Mouse (Mus musculus): ENCODE measurements at regions not wholly inside any gene's neighbourhood (a gene's known extent, or its start where the extent isn't known, plus 50 kb on each side); places are given as distances from the start of the nearest gene placed in this dataset.

DNA sequence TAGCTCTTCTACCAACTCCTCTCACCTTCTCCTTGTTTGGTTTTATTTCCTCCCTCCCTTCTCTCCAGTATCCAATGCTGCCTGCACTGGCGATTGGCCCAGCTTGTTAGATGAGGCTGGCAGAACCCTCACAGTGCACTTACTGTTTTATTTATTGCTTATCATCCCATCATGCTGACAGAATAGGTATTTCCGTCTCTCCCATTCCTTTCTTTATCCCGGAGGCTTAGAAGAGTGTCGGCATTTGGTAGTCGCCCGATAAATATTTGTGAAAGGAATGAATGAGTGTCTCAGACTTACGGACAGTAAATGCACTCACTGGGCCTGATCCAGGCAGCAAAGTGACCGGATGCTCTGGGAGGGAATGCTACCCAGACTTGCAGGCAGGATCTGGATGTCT is 123.8 kb upstream of the Sh3bp4 start:
- Histone ChIP-seq H3K27ac (replicated peaks; ENCODE audit: low read depth, low read length) (no peak overlapping the region), H3K4me1 (ENCODE audit: control insufficient read depth, insufficient read depth, insufficient read length, low read length) (no peaks in the 10 kb centered on the region), H3K4me3 (ENCODE audit: insufficient read depth, low read depth, low read length) (no peak overlapping the region)

DNA sequence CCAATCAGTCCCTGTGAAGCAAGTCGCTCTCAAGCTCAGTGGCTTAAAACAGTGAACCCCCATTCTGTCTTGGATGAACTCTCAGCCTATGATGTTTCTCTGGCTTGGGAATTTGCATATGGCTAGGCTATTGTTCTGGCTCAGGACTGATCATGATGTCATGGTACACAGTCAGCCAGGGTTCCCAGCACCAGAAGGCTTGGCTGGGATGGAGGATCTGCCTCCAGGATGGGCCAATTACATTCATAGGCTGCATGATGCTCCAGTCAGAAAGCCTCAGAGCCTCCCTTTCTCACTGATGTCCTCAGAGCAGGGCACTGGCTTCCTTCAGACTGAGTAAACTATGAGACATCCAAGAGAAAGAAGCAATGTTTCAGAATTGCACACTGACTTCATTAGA is 120.3 kb upstream of the Sh3bp4 start:
- H3K27ac ChIP-seq (replicated peaks; ENCODE audit: low read depth, low read length), result no peak overlapping the region
- no peak overlapping the region for H3K4me3 ChIP-seq (ENCODE audit: insufficient read depth, low read depth, low read length)
- no peaks in the 10 kb centered on the region for H3K4me1 ChIP-seq (ENCODE audit: control insufficient read depth, insufficient read depth, insufficient read length, low read length)

DNA sequence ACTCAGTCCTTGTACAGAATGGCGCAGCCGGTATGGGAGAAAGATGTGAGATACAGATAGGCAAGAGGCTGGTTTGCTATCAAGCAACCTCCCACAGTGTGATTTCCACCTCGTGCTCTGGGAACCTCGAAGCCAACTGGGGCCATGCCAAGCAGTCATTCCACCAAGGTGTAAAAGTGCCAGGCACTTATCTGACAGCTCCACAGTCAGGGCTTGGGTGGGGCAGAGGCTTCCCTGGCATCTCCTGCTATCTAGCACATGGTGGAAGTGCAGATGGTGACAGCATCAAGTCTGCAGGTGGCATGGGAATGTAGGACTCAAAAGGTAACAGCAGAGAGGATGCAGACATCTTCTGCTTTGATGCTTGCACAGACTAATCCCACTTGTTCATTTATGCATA is 116.7 kb upstream of the Sh3bp4 start:
- Histone ChIP-seq H3K27ac (replicated peaks; ENCODE audit: low read depth, low read length) (no peak overlapping the region), H3K4me3 (ENCODE audit: insufficient read depth, low read depth, low read length) (no peak overlapping the region), H3K4me1 (ENCODE audit: control insufficient read depth, insufficient read depth, insufficient read length, low read length) (no peaks in the 10 kb centered on the region)

DNA sequence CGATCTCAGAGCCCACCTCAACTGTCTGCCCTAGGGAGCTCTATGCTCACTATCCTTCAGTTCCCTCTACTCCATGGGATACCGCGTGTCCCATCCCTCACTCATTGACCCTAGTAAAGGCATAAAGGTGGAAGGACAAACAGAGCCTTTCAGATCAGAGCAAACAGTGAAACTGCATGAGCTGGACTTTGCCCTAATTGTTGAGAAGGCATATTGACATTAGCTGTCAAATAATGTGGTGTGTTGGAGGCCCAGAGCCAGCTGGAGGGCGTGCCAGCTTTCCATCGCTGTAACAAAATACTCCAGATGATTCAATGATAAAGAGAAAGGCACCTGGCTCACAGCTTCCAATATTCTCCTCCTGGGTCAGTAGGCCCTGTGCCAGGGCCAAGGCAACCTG is 115.4 kb upstream of the Sh3bp4 start:
- Histone ChIP-seq H3K4me1 (ENCODE audit: control insufficient read depth, insufficient read depth, insufficient read length, low read length) (no peaks in the 10 kb centered on the region), H3K4me3 (ENCODE audit: insufficient read depth, low read depth, low read length) (no peak overlapping the region), H3K27ac (replicated peaks; ENCODE audit: low read depth, low read length) (no peak overlapping the region)

DNA sequence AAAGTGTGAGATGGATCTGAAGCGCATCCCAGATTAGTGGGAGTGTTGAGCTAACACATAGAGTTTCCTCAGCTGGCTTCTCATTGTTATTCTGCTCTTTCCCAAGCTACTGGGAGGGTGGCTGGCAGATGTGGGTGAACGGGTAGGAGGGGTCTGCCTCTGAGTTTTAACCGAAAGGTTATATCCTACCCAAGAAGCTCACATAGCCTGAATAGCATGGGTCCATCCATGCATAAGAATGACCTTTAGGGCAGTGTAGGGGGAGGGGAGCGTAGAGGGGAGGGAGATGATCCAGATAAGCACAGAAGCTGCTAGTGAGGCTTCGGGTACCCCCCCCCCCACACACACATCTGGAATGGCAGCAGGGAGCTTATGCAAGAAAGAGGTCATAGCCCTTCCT is 113.2 kb upstream of the Sh3bp4 start:
- Histone ChIP-seq H3K4me1 (ENCODE audit: control insufficient read depth, insufficient read depth, insufficient read length, low read length) (no peaks in the 10 kb centered on the region), H3K27ac (replicated peaks; ENCODE audit: low read depth, low read length) (no peak overlapping the region), H3K4me3 (ENCODE audit: insufficient read depth, low read depth, low read length) (no peak overlapping the region)

DNA sequence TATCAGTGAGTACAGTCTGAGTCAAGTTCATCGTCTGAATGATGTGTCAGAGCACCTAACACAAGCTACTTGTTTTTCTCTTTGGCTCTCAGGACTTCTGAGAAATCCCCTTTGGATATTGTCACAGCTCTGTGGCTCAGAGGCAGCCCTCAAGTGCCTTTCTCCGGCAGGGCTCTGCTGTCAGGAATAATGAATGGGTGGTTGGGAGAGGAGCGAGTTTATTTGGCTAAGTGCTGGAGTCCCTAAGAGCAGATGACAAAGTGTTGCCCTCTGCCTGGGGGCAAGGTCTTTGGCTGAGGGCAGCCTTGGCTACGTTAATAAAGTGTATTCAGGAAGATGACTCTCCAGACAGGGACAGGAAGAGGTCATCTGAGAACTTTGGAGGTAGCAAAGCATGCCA is 110.5 kb upstream of the Sh3bp4 start:
- Histone ChIP-seq H3K4me1 (ENCODE audit: control insufficient read depth, insufficient read depth, insufficient read length, low read length) (no peaks in the 10 kb centered on the region), H3K4me3 (ENCODE audit: insufficient read depth, low read depth, low read length) (no peak overlapping the region), H3K27ac (replicated peaks; ENCODE audit: low read depth, low read length) (no peak overlapping the region)

DNA sequence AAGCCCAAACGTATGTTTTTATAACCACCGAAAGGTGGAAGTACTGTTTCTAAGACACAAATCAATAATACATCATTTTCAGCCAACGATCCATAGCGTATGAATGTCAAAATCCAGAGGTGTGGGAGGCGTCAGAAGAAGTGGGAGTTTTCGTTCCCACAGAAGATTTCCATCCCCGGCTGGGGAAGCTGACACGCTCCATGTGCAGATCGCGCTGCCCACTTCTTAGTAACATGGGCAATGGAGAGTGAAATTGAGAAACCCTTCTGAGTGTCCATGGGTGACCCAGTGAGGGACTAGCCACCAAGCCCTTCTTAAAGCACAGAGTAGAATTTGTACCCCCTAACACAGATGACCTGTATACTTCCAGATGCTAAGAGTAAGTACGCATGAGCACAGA is 110.1 kb upstream of the Sh3bp4 start:
- no peaks in the 10 kb centered on the region for H3K4me1 ChIP-seq (ENCODE audit: control insufficient read depth, insufficient read depth, insufficient read length, low read length)
- no peak overlapping the region for H3K27ac ChIP-seq (replicated peaks; ENCODE audit: low read depth, low read length)
- no peak overlapping the region for H3K4me3 ChIP-seq (ENCODE audit: insufficient read depth, low read depth, low read length)

DNA sequence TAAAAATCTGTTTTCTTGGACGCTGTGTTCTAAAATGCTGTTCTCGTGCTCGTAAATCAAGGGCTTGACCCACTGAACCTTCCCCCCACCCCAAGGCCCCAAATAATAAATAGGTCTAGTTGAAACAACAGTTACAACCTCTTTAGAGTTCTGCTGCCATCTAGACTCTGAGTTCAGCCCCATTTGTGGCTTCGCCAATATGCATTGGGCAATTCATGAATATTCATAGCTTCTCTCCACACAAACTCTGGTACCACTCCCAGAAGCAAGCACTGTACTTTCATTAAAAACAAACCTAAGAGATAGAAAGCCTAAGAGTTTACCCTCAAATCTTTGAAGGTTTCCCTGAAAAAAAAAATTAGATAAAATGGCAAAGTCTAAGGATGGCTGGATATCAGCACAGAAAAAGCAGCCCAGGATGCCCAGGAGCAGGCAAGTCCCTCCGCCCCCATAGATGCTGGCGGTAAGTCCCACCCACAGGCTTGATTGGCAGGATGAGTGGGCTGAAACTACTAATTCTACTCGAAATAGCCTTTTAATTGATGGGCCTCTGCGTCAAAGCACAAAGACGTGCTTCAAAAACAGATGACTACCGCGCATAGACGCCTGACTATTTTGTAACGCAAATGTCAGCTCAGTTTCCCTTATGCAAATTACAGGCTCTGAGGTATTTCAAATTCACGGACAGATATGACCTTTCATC is 106.0 kb upstream of the Sh3bp4 start:
- no peaks in the 10 kb centered on the region for H3K4me1 ChIP-seq (ENCODE audit: control insufficient read depth, insufficient read depth, insufficient read length, low read length)
- H3K4me3 ChIP-seq (ENCODE audit: insufficient read depth, low read depth, low read length), result no peak overlapping the region
- H3K27ac ChIP-seq (replicated peaks; ENCODE audit: low read depth, low read length), result no peak overlapping the region

DNA sequence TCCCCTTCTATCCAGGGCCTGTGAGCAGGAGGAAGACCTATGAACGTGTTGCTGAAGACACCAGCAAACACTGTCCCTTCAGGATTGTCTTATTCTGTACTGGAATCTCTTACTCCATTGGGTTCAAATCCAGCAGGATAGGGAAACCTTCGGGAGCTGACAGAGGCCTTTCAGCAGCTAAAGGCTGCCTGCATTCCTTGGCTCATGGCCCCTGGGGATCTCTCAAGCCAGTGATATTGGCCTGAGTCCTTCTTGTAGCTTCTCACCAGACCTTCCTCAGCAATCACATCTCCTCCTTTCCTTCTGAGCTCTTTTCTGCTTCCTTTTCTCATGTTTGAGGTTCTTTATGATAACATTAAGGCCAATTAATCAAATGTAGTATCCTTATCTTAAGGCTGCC is 103.8 kb upstream of the Sh3bp4 start:
- Histone ChIP-seq H3K4me1 (ENCODE audit: control insufficient read depth, insufficient read depth, insufficient read length, low read length) (no peaks in the 10 kb centered on the region), H3K27ac (replicated peaks; ENCODE audit: low read depth, low read length) (no peak overlapping the region), H3K4me3 (ENCODE audit: insufficient read depth, low read depth, low read length) (no peak overlapping the region)

DNA sequence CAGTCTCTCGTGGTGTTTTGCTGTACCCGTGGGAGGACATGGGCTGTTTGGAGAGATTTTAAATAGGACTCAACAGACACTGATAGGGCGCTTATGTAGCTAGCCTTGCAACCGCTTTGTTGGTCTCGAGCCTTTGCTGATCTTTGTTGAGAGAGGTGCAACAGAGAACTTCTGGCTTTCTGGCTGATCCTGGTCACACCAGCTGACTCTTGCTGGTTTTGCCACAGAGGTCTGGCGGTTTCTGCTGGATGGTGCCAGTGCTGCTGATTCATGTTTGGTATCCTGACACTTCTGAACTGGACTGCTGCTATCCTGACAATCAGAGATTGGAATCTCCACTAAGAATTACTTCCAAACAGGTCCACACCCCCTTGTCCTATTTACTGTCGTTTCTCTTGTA is 102.1 kb upstream of the Sh3bp4 start:
- H3K4me3 ChIP-seq (ENCODE audit: insufficient read depth, low read depth, low read length), result no peak overlapping the region
- H3K27ac ChIP-seq (replicated peaks; ENCODE audit: low read depth, low read length), result no peak overlapping the region
- no peaks in the 10 kb centered on the region for H3K4me1 ChIP-seq (ENCODE audit: control insufficient read depth, insufficient read depth, insufficient read length, low read length)

DNA sequence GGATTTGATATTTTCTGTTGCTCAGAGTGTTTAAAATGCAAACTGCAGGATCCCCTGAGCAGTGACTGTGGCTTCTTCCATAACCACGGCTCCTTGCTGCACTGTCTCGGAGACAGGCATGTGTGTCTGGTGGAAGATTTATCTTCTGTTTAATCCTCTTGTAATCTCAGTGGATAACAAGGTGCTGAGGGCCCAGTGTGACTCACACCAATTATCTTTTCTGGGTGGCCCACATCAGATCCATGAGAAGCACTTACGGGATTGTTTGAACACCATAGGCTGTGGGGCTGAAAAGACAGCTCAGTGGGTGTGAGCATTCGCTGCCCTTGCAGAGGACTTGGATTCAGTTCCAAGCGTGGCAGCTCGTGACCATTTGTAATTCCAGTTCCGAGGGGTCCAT is 101.2 kb upstream of the Sh3bp4 start:
- Histone ChIP-seq H3K4me1 (ENCODE audit: control insufficient read depth, insufficient read depth, insufficient read length, low read length) (no peaks in the 10 kb centered on the region), H3K27ac (replicated peaks; ENCODE audit: low read depth, low read length) (no peak overlapping the region), H3K4me3 (ENCODE audit: insufficient read depth, low read depth, low read length) (no peak overlapping the region)

DNA sequence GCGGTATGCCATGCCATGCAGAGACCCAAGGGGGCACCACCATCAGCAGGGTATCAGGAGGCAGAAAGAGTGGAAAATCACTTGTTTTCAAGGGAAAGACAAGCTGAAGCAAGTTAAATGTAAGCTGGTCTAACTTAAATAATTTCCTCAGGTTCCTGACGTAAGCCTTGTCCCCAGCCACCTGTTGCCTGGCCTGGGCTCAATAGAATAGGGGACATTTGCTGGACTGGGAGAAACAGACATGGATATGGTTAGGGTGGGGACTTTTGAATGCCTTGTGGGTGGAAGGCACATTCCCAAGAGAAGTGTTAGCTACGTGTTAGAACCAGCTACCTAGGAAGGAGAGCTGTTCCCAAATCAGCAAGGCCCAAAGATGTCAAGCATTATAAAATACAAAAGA is 100.6 kb upstream of the Sh3bp4 start:
- Histone ChIP-seq H3K27ac (replicated peaks; ENCODE audit: low read depth, low read length) (no peak overlapping the region), H3K4me1 (ENCODE audit: control insufficient read depth, insufficient read depth, insufficient read length, low read length) (no peaks in the 10 kb centered on the region), H3K4me3 (ENCODE audit: insufficient read depth, low read depth, low read length) (no peak overlapping the region)

DNA sequence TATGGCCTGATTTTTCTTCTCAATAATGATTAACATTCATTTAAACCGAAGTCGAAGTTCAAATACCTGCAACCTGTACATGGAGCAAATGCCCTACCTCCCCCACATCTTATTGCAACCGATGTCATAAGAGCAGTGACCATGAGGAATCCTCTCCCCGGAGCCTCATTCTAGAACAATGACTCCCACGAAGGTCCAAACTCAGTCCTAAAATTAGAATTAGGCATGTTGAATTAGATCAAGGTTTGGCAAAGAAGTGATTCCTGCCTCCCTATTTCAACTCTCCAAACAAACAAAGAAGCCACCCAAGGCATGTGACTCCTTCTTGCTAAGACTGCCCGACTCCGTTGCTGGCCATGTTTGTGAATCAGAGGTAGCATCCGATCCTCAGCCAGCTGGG is 94.1 kb upstream of the Sh3bp4 start:
- H3K4me3 ChIP-seq (ENCODE audit: insufficient read depth, low read depth, low read length), result no peak overlapping the region
- no peak overlapping the region for H3K27ac ChIP-seq (replicated peaks; ENCODE audit: low read depth, low read length)
- no peaks in the 10 kb centered on the region for H3K4me1 ChIP-seq (ENCODE audit: control insufficient read depth, insufficient read depth, insufficient read length, low read length)

DNA sequence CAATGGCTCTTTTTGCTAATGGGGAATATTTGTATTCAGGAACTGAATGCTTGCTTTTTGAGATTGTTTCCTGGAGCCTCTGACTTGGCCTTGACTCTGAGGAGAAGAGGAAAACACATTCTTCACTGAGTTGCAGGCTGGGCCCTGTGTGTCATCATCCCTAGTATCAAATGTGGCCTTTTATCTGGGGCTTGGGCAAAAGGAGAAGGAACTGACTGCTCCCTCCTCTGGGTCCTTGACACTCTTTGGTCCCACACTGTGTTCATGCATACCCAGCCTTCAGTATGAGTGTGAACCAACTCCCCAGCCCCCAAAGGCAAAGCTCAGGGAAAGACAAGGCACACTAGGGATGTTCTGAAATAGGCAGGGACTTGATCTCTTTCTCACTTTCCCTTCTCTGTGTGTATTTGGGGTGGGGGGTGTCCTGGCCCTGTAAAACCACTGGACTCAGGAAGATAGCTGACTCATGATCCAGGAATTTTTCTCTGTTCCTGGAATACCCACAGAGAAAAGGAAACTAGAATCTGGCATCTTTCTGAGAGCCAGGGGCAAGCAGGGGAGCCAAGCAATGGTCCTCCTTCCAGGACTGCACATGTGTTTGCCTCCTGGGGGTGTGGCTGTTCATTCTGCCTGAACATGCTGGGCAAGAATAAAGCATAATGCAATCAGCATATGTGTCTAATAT is 82.1 kb upstream of the Sh3bp4 start:
- no peaks in the 10 kb centered on the region for H3K4me1 ChIP-seq (ENCODE audit: control insufficient read depth, insufficient read depth, insufficient read length, low read length)
- no peak overlapping the region for H3K4me3 ChIP-seq (ENCODE audit: insufficient read depth, low read depth, low read length)
- no peak overlapping the region for H3K27ac ChIP-seq (replicated peaks; ENCODE audit: low read depth, low read length)

DNA sequence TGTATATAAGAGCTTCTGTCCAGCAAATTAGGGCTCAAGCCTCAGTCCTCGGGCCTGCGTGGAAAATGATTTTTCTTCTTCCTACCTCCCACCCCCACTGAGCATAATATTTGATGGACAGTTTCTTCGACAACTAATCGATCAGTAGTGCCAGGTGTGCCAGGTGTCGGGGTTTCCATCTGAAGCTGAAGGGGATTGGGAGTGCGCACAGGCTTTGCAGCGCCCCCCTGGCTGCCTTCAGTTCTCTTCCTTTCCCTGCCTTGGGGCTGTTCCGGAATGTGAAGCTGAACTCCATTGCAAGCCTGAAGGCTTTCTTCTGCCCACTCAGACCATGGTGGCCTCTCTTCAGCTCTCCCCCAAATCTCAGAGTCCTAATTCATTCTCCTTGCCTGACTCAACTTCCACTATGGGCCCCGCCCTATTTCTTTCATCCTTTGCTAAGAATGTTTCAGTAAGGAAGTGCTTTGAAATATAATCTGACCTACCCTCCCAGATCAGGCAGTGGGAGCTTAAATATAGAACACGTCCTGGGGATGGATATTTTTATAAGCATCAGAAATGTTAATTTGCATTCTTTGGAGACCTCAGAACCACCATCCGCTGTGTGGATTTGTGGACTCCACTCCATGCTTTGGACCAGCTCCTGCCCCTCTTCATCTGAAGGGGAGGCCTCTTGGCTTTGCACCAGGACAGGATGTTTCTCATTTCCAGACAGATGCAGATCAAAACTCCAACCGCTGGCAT is 75.5 kb upstream of the Sh3bp4 start:
- Histone ChIP-seq H3K4me1 (ENCODE audit: control insufficient read depth, insufficient read depth, insufficient read length, low read length) (peaks cover 3% of the 10 kb centered on the region; the same call in 1 of the 2 replicates), H3K27ac (replicated peaks; ENCODE audit: low read depth, low read length) (no peak overlapping the region), H3K4me3 (ENCODE audit: insufficient read depth, low read depth, low read length) (no peak overlapping the region)

DNA sequence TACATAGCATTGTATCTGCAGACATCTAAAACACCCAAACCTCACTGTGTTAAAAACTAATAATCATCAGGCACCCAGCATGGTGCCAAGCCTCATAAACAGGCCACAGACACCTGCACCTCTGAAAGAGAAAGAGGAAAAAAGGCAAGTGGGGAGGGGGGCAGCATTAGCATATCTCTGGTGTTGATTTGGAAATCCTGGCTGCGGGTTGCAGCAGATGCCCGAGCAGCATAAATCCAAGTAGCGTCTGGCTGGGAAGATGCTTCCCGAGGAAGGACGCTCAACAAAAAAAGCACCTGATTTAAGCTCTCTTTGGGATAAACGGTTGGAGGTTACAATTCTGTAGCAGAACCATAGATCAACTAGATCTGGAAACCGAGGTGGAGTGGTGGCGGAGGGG is 74.3 kb upstream of the Sh3bp4 start:
- H3K27ac ChIP-seq (replicated peaks; ENCODE audit: low read depth, low read length), result no peak overlapping the region
- no peak overlapping the region for H3K4me3 ChIP-seq (ENCODE audit: insufficient read depth, low read depth, low read length)
- peaks cover 3% of the 10 kb centered on the region; the same call in 1 of the 2 replicates for H3K4me1 ChIP-seq (ENCODE audit: control insufficient read depth, insufficient read depth, insufficient read length, low read length)
